Mouse (Mus musculus) megakaryocyte, embryonic 14.5 days (primary cell): ENCODE results near the gene Mnd1. TPM values are rescaled to one million over a fixed set of nuclear protein-coding genes. Genes with fewer than 3 reads are reported as not detected.
A peak's percentile ranks its signal among the peaks of the same experiment; 100 is the strongest.

ENCODE experiments used
- H3K27me3 ChIP-seq: replicated peaks from 2 replicates; pipeline ENCODE3; 2012; ENCODE audit warnings: inconsistent platforms
- H3K36me3 ChIP-seq: replicated peaks from 2 replicates; pipeline ENCODE3; 2012; ENCODE audit warnings: low read length, inconsistent platforms, mixed read lengths
- H3K4me1 ChIP-seq: 2 replicates; pipeline ENCODE4 v1.6.1; 2012; ENCODE audit warnings: inconsistent platforms
- H3K4me3 ChIP-seq: replicated peaks from 2 replicates; pipeline ENCODE3; 2012; ENCODE audit warnings: moderate library complexity, mild to moderate bottlenecking, inconsistent platforms
- H3K9me3 ChIP-seq: 2 replicates; pipeline ENCODE4 v1.6.1; 2012; ENCODE audit warnings: inconsistent platforms
- FLI1 ChIP-seq: IDR thresholded peaks from 2 replicates; pipeline ENCODE4 v1.6.1; 2012; ENCODE audit warnings: low read length, inconsistent platforms, mixed read lengths
- GATA1 ChIP-seq: IDR thresholded peaks from 3 replicates; pipeline ENCODE4 v1.6.1; 2012; ENCODE audit warnings: mixed read lengths, low read length, inconsistent platforms, borderline replicate concordance
- polyA plus RNA-seq: library from polyadenylated mRNA; stranded (reverse); fragments of >175 nt; gene quantifications from 2 replicates; pipeline ENCODE4 v1.2.3, GENCODE M21; 2012; ENCODE audit warnings: low replicate concordance; ENCODE audit not compliant: insufficient read depth

Mnd1 gene
- 2.8 TPM in 1 of 2 replicates, not detected in the other for polyA plus RNA-seq

DNA sequence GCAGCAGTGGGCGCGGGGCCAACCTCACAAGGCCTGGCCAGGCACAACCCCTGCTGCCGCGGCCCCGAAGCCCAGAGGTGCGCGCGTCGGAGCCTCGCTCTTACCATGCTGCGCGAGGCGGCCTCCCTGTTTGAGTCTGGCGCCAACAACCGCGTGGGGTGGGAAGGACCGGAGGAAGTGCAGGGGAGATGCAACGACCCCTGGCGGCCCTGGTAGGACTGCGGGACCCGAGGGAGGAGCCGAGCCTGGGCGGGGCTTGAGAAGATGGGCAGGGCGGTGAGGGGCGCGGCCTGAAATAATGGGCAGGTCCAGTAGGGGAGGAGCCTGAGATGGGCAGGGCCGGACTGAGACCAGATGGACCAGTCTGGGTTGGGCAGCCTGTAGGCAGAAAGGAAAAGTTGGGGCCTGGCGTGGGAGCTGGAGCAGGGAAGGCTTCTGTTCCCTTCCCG lies at the start of gene Mnd1:
Gene Mnd1 (minus strand): TSS at position 229 of the 449 bp plus-strand sequence.
- Histone ChIP-seq H3K27me3 (peaks cover 5% of the 10 kb centered on the region), H3K9me3 (peaks cover 6% of the 10 kb centered on the region), H3K36me3 (peaks cover 2% of the 10 kb centered on the region), H3K4me1 (peaks cover 12% of the 10 kb centered on the region), H3K4me3 (peak within 1 kb of the TSS; percentile 93)
- TF ChIP-seq FLI1 (no peak), GATA1 (no peak)

DNA sequence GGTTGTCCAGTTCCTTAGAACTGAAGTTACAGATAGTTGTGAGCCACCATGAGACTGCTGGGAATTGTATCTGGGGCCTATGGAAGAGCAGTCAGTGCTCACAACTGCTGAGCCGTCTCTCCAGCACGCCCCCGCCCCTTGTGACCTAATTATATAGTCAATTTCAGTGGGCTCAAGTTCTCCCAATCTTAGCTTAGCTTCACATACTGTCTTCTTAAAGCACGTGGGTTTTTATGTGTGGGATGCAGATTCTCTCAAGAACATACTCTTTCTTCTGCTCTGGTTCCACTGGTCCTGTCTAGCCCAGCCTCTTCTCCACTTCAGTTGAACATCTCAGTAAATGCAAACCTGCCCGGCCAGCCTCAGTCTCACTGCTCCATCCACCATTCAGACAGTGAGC lies 49.1 kb upstream of the Mnd1 start:
- Histone ChIP-seq H3K4me3 (no peak overlapping the region), H3K36me3 (no peaks in the 10 kb centered on the region), H3K4me1 (peaks cover 3% of the 10 kb centered on the region; the same call in 1 of the 2 replicates), H3K9me3 (no peaks in the 10 kb centered on the region), H3K27me3 (peaks cover 20% of the 10 kb centered on the region)
- TF ChIP-seq FLI1 (no peak), GATA1 (no peak)

DNA sequence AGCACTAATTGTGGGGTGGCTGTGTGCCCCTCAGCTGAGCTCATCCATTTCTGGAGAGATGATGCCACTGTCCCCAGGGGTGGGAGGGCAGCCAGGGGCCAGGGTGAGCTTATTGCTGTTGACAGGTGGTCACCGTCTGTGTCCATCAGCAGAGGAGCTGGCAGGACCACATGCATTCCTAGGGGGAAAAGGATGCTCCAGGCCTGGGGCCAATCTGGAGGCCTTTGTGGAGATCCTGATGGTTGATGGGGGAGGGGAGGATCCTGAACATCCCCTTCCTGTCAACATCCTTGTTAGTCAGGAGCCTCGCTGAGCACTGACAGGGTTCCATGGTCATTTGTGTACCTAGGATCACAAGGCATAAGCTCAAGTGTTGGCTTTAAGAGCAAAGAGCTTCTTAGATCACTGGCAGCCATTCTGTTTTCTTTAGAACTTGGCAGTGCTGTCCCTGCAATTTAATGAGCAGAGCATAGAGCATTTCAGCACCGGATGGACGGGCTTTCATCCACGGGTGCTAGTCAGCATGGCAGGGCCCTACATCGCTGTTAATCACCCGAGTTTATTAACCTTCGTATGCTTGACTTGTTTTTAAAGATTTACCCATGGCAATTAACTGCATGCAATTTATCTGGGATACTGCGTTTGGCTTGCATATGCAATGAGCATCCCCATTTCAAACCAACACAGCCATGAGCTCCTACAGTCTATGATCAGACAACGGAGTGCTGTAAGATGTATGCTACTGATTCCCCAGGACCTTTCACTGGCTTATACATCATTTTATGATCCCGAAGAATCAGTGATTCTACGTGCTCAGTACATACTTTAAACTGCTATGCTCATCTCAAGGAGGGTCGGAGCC lies 45.2 kb upstream of the Mnd1 start:
- Histone ChIP-seq H3K27me3 (peaks cover 22% of the 10 kb centered on the region), H3K4me1 (no peaks in the 10 kb centered on the region), H3K4me3 (no peak overlapping the region), H3K36me3 (no peaks in the 10 kb centered on the region), H3K9me3 (peaks cover 9% of the 10 kb centered on the region)
- no peak for TF ChIP-seq FLI1
- TF ChIP-seq GATA1 = no peak

DNA sequence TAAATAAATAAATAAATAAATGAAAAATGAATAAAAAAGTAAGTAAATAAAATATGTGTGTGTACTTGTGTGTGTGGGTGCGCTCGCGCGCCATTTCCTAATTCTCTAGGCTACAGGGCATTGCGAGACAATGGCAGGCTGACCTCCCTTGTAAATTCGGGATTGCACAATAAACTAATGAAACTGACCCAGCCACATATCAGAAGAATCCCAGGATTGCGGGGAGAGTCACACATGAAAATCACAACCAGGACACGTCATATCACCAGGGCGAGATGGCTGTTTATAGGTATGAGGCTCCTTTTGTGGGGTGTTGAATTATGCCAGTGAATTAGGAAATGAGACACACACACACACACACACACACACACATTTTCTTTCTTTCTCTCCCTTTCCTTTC lies 43.9 kb upstream of the Mnd1 start:
- peaks cover 19% of the 10 kb centered on the region for H3K27me3 ChIP-seq
- no peak overlapping the region for H3K4me3 ChIP-seq
- H3K9me3 ChIP-seq = peaks cover 10% of the 10 kb centered on the region
- no peaks in the 10 kb centered on the region for H3K4me1 ChIP-seq
- no peaks in the 10 kb centered on the region for H3K36me3 ChIP-seq
- TF ChIP-seq GATA1 (no peak), FLI1 (no peak)

DNA sequence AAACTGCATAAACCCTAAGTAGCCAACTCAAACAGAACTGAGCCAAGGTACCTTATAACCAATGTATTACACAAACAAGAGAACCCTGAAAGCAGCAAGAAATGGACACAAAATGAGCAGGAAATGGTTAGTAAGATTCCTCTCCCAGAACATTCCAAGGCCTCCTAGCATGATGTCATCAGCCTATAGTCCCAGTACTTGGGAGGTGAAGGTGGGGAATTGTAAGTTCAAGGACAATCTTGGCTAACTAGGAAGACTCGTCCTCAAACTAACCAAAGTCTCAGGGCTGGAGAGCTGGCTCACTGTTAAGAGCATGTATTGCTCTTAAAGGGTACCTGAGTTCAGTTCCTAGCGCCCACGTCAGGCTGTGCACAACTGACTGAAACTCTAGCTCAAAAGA lies 42.6 kb upstream of the Mnd1 start:
- Histone ChIP-seq H3K9me3 (peaks cover 10% of the 10 kb centered on the region), H3K4me3 (no peak overlapping the region), H3K4me1 (no peaks in the 10 kb centered on the region), H3K27me3 (peaks cover 24% of the 10 kb centered on the region), H3K36me3 (no peaks in the 10 kb centered on the region)
- TF ChIP-seq GATA1 (no peak), FLI1 (no peak)

DNA sequence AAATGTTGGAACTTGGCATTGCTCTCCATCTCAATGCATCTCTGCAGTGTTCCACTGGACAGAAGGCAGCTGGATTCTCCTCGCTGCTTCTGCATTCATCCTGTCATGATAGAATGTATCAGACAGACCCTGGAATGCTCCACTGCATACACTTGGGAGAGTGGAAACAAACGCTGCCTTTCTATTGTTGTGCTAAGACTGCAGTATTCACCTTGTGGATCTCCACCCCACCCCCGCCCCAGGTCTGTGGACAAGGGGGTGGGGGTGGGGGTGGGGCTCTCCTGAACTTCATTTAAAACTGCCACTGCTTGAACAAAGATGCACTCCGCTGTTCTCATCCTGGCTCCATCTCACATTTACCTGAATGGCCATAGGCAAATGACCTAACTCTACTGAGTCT lies 38.3 kb upstream of the Mnd1 start:
- Histone ChIP-seq H3K4me3 (no peak overlapping the region), H3K27me3 (peaks cover 54% of the 10 kb centered on the region), H3K4me1 (peaks cover 19% of the 10 kb centered on the region), H3K9me3 (peaks cover 25% of the 10 kb centered on the region), H3K36me3 (no peaks in the 10 kb centered on the region)
- TF ChIP-seq GATA1 (no peak), FLI1 (no peak)

DNA sequence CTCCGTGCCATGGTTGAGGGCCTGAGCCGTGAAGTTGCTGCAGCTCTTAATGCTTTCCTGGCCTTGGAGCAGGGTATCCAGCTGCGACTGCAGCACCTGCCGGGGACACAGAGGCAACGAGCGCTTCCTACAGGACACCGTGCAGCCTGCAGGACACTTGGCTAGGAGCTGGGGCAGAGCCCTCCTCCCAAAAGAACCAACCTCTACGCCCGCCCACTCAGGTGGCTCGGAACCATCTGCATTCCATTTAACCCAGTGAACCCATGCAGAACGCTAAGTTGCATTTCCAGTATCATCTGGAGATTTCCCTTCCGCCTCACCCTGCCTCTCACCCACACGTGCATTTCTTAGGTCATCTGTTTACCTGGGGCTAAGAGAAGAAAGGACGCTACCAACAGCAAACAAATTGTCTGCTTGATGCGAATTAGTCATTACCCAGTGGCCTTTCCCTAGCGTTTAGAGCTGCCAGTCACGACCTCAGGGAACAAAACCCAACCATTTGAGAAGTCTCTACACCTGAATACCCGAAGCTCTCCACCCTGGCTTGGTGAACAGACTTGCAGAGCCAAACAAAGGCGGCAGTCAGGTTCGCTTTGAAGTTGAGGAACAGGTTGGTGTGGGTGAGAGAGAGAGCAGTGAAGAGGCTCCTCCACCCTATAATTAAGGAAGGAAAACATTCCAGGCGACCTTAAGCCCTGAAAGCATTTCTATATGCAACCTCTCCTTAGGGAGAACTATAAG lies 35.7 kb upstream of the Mnd1 start:
- H3K4me3 ChIP-seq = peak overlapping the region; percentile 86

DNA sequence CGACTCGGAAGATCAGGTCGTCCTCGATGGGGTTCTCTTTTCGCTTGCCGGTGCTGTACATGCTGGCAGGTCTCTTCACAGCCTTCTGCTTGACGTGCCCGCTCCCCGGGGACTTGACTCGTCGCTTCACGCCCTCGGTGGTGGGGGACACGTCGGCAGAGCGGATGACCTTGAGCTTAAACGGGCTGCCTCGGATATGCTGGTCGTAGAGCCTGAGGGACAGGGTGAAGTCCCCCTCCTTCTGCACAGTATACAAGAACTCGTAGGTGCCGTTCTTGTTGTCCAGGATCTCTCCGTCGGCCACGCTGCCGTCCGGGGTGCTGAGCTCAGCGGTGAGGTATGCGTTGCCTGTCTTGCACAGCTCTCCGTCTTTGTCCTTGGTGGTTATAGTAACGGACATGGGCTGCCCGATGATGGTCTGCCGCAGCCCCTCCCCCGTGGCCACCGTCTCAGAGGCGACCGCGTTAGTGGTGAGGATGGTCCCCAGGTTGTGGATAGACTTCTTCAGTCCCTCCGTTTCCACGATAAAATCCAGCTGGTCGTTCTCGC lies 35.0 kb upstream of the Mnd1 start:
- Histone ChIP-seq H3K9me3 (peaks cover 15% of the 10 kb centered on the region), H3K4me3 (peak overlapping the region; percentile 86), H3K4me1 (peaks cover 19% of the 10 kb centered on the region), H3K36me3 (no peaks in the 10 kb centered on the region), H3K27me3 (peaks cover 67% of the 10 kb centered on the region)
- TF ChIP-seq FLI1 (no peak), GATA1 (no peak)

More for the DNA sequence above, 35.7 kb upstream of the Mnd1 start:
- TF ChIP-seq GATA1 = no peak
- TF ChIP-seq FLI1 = no peak
- H3K27me3 ChIP-seq = peaks cover 68% of the 10 kb centered on the region
- H3K4me1 ChIP-seq = peaks cover 19% of the 10 kb centered on the region
- H3K36me3 ChIP-seq = no peaks in the 10 kb centered on the region
- peaks cover 21% of the 10 kb centered on the region for H3K9me3 ChIP-seq

DNA sequence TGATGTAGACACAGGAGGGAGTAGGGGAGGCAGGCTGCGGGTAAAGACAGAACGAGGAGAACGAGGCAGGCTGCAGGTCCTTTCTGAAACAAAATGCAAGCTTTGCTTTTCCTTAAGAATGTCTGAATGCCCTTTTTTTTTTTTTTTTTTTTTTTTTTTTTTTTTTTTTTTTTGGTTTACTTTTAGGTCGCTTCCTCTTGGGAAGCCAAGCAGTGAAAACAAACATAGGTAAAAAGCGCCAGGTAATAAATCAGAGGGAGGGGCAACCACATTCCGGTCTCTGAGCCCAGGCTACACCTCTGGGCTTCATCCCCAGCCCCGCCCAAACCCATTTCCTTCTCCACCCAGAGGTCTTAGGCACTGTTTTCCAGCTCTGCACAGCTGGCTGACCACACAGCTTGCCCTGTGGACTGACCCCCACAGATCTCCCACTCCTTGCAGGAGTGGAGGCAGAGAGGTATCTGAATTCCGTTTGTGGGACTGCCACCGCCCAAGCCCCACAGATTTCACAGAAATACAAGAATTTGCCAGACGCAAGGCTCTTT lies 34.1 kb upstream of the Mnd1 start:
- peaks cover 70% of the 10 kb centered on the region for H3K27me3 ChIP-seq
- H3K4me3 ChIP-seq = peak overlapping the region; percentile 18
- no peaks in the 10 kb centered on the region for H3K36me3 ChIP-seq
- TF ChIP-seq GATA1 = no peak
- no peak for TF ChIP-seq FLI1
- peaks cover 19% of the 10 kb centered on the region for H3K4me1 ChIP-seq
- H3K9me3 ChIP-seq = peaks cover 19% of the 10 kb centered on the region
